Comparison of ENCODE assay signal across 19 mouse cellular contexts in the genomic region with DNA sequence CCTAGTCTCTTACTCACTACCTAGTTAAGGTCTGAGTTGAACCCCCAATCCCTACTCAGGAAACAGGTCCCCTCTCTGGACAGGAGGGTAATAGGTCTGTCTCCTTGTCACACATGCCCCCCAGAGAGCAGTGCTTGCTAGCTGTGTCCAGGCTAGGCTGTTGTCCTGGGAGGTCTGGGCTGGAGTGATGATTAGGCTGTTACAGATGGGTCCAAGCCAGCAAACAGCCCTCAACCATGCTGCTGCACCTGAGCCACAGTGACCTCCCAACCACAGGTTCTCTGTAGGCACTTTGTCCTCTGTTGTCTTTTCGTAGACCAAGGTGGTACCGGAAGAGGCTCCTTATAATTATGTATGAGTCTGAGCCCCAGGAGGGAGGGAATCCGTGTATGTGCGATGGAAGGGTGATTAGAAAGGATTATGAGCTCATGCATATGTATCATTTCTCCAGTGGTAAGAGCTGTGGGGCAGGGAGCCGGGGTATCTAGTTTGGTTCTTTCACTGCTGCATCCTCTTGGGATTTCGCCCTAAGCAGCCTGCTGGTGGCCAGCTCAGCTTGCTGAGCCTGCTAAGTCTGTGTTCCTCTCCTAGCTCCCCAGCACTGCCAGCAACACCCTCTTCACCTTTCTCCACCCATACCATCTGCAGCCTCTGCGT. TPM values are rescaled to one million over a fixed set of nuclear protein-coding genes. Genes with fewer than 3 reads are reported as not detected.
DNase-seq lines count a peak whose midpoint lies in the region; ATAC-seq and TF ChIP-seq lines count a peak whose summit lies in the region.
"Had no signal": no experiment of that assay in that cellular context is flagged by ENCODE, and none has a peak within 500 bp of the region (broad histone marks: within the 10 kb centered on the region; RNA-seq: fewer than 3 reads in every experiment).

No protein-coding gene starts in this region.

- H3K4me3 ChIP-seq in neural tube, embryonic 13.5 days = no peak overlapping the region
- no peak overlapping the region for H3K4me3 ChIP-seq in neural tube, embryonic 15.5 days (replicated peaks)
- H3K4me3 ChIP-seq in midbrain, embryonic 13.5 days (replicated peaks) = no peak overlapping the region
- H3K4me3 ChIP-seq in lung, adult 2 months (replicated peaks; ENCODE audit: extremely low read depth, low read depth, low read length) = no peak overlapping the region
- H3K4me3 ChIP-seq: heart, embryonic 15.5 days; intestine, embryonic 15.5 days had no signal

- peak overlapping the region; percentile 39 for H3K27ac ChIP-seq in neural tube, embryonic 13.5 days (replicated peaks)
- H3K27ac ChIP-seq in neural tube, embryonic 15.5 days (replicated peaks) = no peak overlapping the region
- peak overlapping the region; percentile 82 for H3K27ac ChIP-seq in midbrain, embryonic 13.5 days
- H3K27ac ChIP-seq: heart, embryonic 15.5 days; intestine, embryonic 15.5 days had no signal

- no peak for TF ChIP-seq CTCF in lung, adult 2 months (IDR thresholded peaks at IDR 0.05; ENCODE audit: insufficient read depth, low read length)

- DNase-seq in frontal cortex, postnatal 25 days (ENCODE audit: low spot score in 2 of 2) = no peak
- no peak for DNase-seq in lung, adult 2 months
- DNase-seq: adrenal gland, adult 8-10 months; cerebellum, adult 9-10 months; gastrocnemius, postnatal 36 days; heart, postnatal 4 days; kidney, adult 9 months; kidney, postnatal 36 days; left cerebral cortex, postnatal 4 days; lung, adult 18-20 months; right cerebral cortex, adult 18-20 months had no signal

- no peak overlapping the region for H3K4me2 ChIP-seq in neural tube, embryonic 13.5 days
- H3K4me2 ChIP-seq in neural tube, embryonic 15.5 days = no peak overlapping the region
- no peak overlapping the region for H3K4me2 ChIP-seq in midbrain, embryonic 13.5 days (replicated peaks)
- H3K4me2 ChIP-seq: heart, embryonic 15.5 days; intestine, embryonic 15.5 days; liver, embryonic 11.5 days had no signal

- H3K27me3 ChIP-seq in neural tube, embryonic 13.5 days = no peaks in the 10 kb centered on the region
- no peaks in the 10 kb centered on the region for H3K27me3 ChIP-seq in neural tube, embryonic 15.5 days (replicated peaks)
- H3K27me3 ChIP-seq in midbrain, embryonic 13.5 days = no peaks in the 10 kb centered on the region
- H3K27me3 ChIP-seq: heart, embryonic 15.5 days; intestine, embryonic 15.5 days had no signal

- no peak overlapping the region for H3K9ac ChIP-seq in neural tube, embryonic 13.5 days
- H3K9ac ChIP-seq in neural tube, embryonic 15.5 days (replicated peaks) = no peak overlapping the region
- no peak overlapping the region for H3K9ac ChIP-seq in midbrain, embryonic 13.5 days (replicated peaks)
- H3K9ac ChIP-seq: heart, embryonic 15.5 days; intestine, embryonic 15.5 days had no signal

- no peaks in the 10 kb centered on the region for H3K9me3 ChIP-seq in neural tube, embryonic 13.5 days
- no peaks in the 10 kb centered on the region for H3K9me3 ChIP-seq in neural tube, embryonic 15.5 days (replicated peaks)
- no peaks in the 10 kb centered on the region for H3K9me3 ChIP-seq in midbrain, embryonic 13.5 days
- H3K9me3 ChIP-seq: heart, embryonic 15.5 days; intestine, embryonic 15.5 days had no signal

- 0 out of 2 replicates have a peak, but pooled peaks cover 10% of the 10 kb centered on the region for H3K36me3 ChIP-seq in neural tube, embryonic 13.5 days
- peaks cover 5% of the 10 kb centered on the region; the same call in 1 of the 2 replicates for H3K36me3 ChIP-seq in neural tube, embryonic 15.5 days
- peaks cover 6% of the 10 kb centered on the region for H3K36me3 ChIP-seq in midbrain, embryonic 13.5 days

- peaks cover 18% of the 10 kb centered on the region for H3K4me1 ChIP-seq in neural tube, embryonic 13.5 days (replicated peaks)
- H3K4me1 ChIP-seq in neural tube, embryonic 15.5 days = 0 out of 2 replicates have a peak, but pooled peaks cover 2% of the 10 kb centered on the region
- peaks cover 43% of the 10 kb centered on the region for H3K4me1 ChIP-seq in midbrain, embryonic 13.5 days (replicated peaks)
- no peaks in the 10 kb centered on the region for H3K4me1 ChIP-seq in lung, adult 2 months (ENCODE audit: control insufficient read depth, insufficient read depth, low read length)
- H3K4me1 ChIP-seq: heart, embryonic 15.5 days; intestine, embryonic 15.5 days had no signal

- TF ChIP-seq POLR2A in lung, adult 2 months (IDR thresholded peaks at IDR 0.05; ENCODE audit: borderline replicate concordance, extremely low read depth, low read depth, low read length) = no peak

- WGBS in neural tube, embryonic 13.5 days = 42% methylated on average over 7 of the region's 7 CpGs
- 50% methylated on average over 7 of the region's 7 CpGs for WGBS in neural tube, embryonic 15.5 days
- 20% methylated on average over 7 of the region's 7 CpGs for WGBS in midbrain, embryonic 13.5 days
- WGBS in lung, adult 2 months = 92% methylated on average over 7 of the region's 7 CpGs

- ATAC-seq in frontal cortex, adult (ENCODE audit: low TSS enrichment) = peak; percentile 47; the same call in 1 of the 2 replicates
- no peak for ATAC-seq in neural tube, embryonic 13.5 days (ENCODE audit: low read depth)
- no peak for ATAC-seq in neural tube, embryonic 15.5 days (ENCODE audit: low FRiP score)
- peak; percentile 81 for ATAC-seq in midbrain, embryonic 13.5 days
- no peak for ATAC-seq in megakaryocyte, adult 5-6 weeks (ENCODE audit: poor library complexity, severe bottlenecking)
- ATAC-seq: intestine, embryonic 15.5 days had no signal

RNA-seq across cellular contexts. Expression of gene Pepd, which starts 34.2 kb away (rescaled TPM):
- 59.8 and 64.8 TPM in 2 replicates for polyA plus RNA-seq in neural tube, embryonic 13.5 days (2015; fragmentation: Nextera tagmentation; extraction: Ambion mirVana)
- polyA plus RNA-seq in neural tube, embryonic 15.5 days (2015; fragmentation: Nextera tagmentation; extraction: Ambion mirVana) = 67.5 and 74.9 TPM in 2 replicates
- 55.5 and 56.0 TPM in 2 replicates for polyA plus RNA-seq in midbrain, embryonic 13.5 days (2015; fragmentation: Nextera tagmentation; extraction: Ambion mirVana)
- 53.3 and 61.5 TPM in 2 replicates for polyA plus RNA-seq in lung, adult 2 months (2012; rRNA removed)
- 43.8 and 61.5 TPM in 2 replicates for total RNA-seq in megakaryocyte, adult 5-6 weeks (2015)
- total RNA-seq in megakaryocyte, adult 5-6 weeks (2017) = 50.2 and 54.4 TPM in 2 replicates

Comparison
In these comparisons a context has a peak if more than half of its experiments do, and no peak if none do; other contexts are left out.
1. ATAC-seq: peak in frontal cortex, adult (single experiment) and midbrain, embryonic 13.5 days (single experiment); none in neural tube, embryonic 13.5 days (single experiment), neural tube, embryonic 15.5 days (single experiment) and megakaryocyte, adult 5-6 weeks (single experiment).